Mouse (Mus musculus): ENCODE results near the gene Atp8a2. TPM values are rescaled to one million over a fixed set of nuclear protein-coding genes. Genes with fewer than 3 reads are reported as not detected.

Gene Atp8a2
- total and polyA plus RNA-seq, 3 experiments = 0.15 to 1.2 (median 0.76) TPM

DNA sequence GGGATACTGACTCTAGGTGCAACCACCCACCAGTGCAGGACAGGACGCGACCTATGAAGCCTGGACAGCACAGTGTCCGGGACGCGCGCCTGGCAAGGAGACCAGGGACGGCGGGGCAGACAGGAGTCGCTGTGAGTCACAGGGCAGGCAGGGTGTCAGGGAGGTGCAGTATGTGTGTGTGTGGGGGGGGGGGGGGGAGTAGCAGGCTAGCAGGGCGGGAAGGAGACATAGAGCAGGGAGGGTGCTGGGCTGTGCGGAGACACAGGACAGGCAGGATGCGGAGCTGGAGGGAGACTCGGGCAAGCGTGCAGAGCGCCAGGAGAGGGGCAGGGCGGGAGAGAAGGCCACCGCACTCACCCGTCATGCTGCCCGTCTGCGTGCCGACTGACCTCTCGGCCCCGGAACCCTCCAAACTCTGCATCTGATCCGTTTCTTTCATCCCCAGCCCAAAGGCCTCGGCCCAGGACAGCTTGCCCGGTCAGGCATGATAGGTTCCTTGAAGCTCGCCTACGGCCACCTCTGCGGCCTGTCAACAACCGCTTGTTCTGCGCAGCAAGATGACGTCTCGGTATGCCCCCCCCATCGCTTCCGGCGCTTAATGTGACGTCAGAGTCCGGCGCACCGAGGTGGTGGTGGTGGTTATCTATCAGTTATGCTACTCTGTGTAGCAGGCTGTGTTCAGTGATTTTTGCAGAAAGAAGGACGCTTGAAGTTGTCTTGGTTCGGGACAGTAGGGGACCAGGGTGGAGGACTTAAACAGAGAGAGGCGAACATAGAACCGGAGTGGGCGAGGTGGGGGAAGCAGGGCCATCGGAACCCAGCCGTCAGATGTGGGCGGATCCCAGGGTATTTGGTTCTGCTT lies 599.4 kb downstream of the Atp8a2 start, which contains the start of gene Cdadc1:
Gene Cdadc1, minus strand, starts transcription at position 562 of the 862 bp plus-strand sequence.
- peak; percentile 97 for DNase-seq

DNA sequence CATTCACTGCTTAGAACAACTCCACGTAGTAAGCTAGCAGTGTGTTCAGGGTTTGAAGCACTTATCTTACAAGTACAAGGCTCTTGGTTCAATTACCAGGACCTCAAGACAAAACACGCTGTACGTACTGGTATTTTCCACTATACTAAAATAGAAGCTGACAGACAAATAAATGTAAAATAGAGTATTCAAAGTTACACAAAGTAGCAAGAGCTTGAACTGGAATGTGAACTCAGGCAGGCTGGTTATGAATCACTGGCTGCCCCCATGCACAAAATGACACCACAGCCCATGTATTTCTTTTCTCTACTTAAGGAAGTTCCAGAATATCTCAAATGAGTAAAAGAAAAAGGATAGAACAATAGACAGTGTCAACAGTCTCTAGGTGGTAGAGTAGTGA lies 602.0 kb downstream of the Atp8a2 start:
- DNase-seq = no peak

DNA sequence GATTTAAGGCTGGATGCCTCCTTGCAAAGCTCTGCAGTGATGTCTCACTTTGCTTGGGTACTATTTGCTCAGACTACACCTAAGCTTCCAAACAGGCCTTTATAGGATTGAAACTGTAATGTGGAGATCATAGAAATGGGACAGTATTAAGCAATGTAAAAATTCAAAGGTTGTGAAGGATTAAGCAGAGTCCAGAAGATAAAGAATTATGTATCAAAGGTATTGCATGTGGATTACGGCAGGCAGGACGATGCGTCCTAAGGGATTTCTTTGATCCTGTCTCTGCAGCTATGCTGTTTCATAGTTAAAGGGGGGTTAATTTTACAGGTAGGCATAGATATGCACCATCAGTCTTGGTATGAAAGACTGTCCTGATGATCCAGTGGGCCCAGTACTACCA lies 604.4 kb downstream of the Atp8a2 start:
- no peak for DNase-seq

DNA sequence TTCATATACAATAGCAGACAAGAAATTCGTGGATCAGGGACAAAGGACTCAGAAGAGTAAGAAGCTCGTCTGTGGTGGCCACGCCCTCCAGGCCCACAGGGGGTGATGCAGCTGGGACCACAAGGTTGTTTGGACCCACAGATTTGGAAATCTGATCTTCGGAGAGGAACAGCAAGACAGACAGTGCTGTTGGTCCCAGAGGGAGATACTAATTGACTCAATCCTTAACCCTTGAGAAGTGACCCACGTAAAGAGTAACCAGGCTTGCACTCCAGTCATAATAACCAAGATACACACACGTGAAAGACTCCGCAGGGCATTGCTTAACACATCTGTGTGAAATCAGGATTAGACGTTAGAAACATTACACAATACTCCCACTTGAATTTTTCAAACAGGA lies 605.1 kb downstream of the Atp8a2 start:
- DNase-seq = no peak

DNA sequence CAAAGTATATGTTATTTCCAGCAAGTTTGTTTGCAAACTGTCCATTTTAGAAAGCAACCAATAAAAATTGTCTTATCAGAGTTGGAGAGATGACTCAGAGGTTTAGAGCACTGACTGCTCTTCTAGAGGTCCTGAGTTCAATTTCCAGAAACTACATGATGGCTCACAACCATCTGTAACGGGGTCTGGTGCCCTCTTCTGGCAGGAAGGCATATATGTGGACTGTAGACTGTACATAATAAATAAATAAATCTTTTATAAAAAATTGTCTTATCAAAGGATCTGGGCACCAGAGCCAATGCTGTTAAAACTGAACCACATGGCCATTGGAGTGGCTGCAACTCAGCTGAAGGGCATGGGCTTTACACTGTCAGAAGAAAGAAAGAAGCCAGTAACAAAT lies 606.4 kb downstream of the Atp8a2 start:
- peak; percentile 22 for DNase-seq

Small RNA genes lying within 50 kb of the gene (microRNA-seq; reads per million reads assigned to microRNA genes)
- gene Mir719 = 0 reads per million in 2 experiments

Other genes with a start within 250 kb of the Atp8a2 start
- not detected for gene Nupl1, start 54.3 kb upstream of the Atp8a2 start, total RNA-seq (2021)
- not detected in 2 replicates for gene Nupl1, start 54.3 kb upstream of the Atp8a2 start, polyA plus RNA-seq (2012; rRNA removed)
- gene Gm49336, start 54.3 kb upstream of the Atp8a2 start, total RNA-seq (2021) = 10 to 100 TPM; 28.3 to 40.2 TPM
- gene Gm49336, start 54.3 kb upstream of the Atp8a2 start, polyA plus RNA-seq (2012; rRNA removed) = 11.0 and 14.8 TPM in 2 replicates
- 10 to 100 TPM; 38.6 to 53.6 TPM for gene Mtmr6, start 68.0 kb upstream of the Atp8a2 start, total RNA-seq (2021)
- gene Mtmr6, start 68.0 kb upstream of the Atp8a2 start, polyA plus RNA-seq (2012; rRNA removed) = 8.4 and 9.7 TPM in 2 replicates
- 1 to 10 TPM; 2.8 to 3.7 TPM for gene Amer2, start 176.1 kb upstream of the Atp8a2 start, total RNA-seq (2021)
- 0.35 and 0.57 TPM in 2 replicates for gene Amer2, start 176.1 kb upstream of the Atp8a2 start, polyA plus RNA-seq (2012; rRNA removed)

Data from adrenal gland, adult 2 months (tissue).